Mouse (Mus musculus) forebrain, embryonic 13.5 days (tissue): Measurements from ENCODE around the gene Arhgap18. TPM values are rescaled to one million over a fixed set of nuclear protein-coding genes. Genes with fewer than 3 reads are reported as not detected.

ENCODE experiments used
- ATAC-seq: fragments of 200-750 bp; cut with Nextera tagmentation; 2 replicates; pipeline ENCODE4 v1.8.0; 2017
- H3K27ac ChIP-seq: fragments of 300-500 bp; sonication (generic); 2 replicates; pipeline ENCODE4 v1.5.1; 2015; ENCODE audit warnings: inconsistent platforms, mild to moderate bottlenecking, moderate library complexity
- H3K27me3 ChIP-seq: fragments of 300-500 bp; sonication (generic); 2 replicates; pipeline ENCODE4 v1.6.1; 2015; ENCODE audit warnings: mild to moderate bottlenecking, inconsistent platforms
- H3K36me3 ChIP-seq: fragments of 300-500 bp; sonication (generic); 2 replicates; pipeline ENCODE4 v1.6.1; 2015; ENCODE audit warnings: mild to moderate bottlenecking, inconsistent platforms; ENCODE audit not compliant: poor library complexity, severe bottlenecking
- H3K4me1 ChIP-seq: fragments of 300-500 bp; sonication (generic); 2 replicates; pipeline ENCODE4 v1.6.1; 2015; ENCODE audit warnings: inconsistent platforms
- H3K4me2 ChIP-seq: fragments of 300-500 bp; sonication (generic); 2 replicates; pipeline ENCODE4 v1.6.1; 2015; ENCODE audit warnings: inconsistent platforms, mild to moderate bottlenecking, moderate library complexity
- H3K4me3 ChIP-seq: fragments of 300-500 bp; sonication (generic); 2 replicates; pipeline ENCODE4 v1.5.1; 2015; ENCODE audit warnings: mild to moderate bottlenecking, inconsistent platforms
- H3K9ac ChIP-seq: fragments of 300-500 bp; sonication (generic); 2 replicates; pipeline ENCODE4 v1.6.1; 2015; ENCODE audit warnings: mild to moderate bottlenecking, inconsistent platforms
- H3K9me3 ChIP-seq: fragments of 300-500 bp; sonication (generic); replicated peaks from 2 replicates; pipeline ENCODE4 v1.6.1; 2016; ENCODE audit warnings: inconsistent platforms
- WGBS: fragments of 180-500 bp; shearing (Covaris S2); methylation state at CpG from one replicate; pipeline ENCODE4 v1.1.7; 2015; 5-methylcytosine and 5-hydroxymethylcytosine counted together
- polyA plus RNA-seq: library from polyadenylated mRNA; unstranded; fragments of >200 nt; fragmentation: Nextera tagmentation; extraction: Ambion mirVana; gene quantifications from 2 replicates; pipeline ENCODE4 v1.2.1, GENCODE M21; 2015

Gene Arhgap18
- polyA plus RNA-seq, 1 experiment from 2014 or later, result 20.3 TPM

DNA sequence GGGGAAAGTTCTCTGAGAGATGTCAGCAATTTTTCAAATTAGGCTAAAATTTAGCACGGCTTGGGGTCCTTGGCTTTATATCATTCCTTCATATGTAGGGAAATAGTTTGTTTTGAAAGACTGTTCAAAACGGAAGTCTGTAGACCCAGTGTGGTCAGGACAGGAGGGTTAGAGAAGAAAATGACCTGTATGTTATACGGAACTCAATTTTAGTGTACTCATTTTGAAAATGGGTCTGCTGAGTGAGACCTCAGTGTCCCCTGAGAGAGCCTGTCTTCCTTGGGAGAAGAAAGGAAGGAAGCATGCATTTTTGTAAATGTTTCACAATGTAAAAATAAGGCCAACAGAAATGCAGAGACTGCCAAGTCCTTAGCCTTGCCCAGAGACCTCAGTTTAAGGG is 38.6 kb downstream of the Arhgap18 start:
- Histone ChIP-seq H3K4me1 (peaks cover 1% of the 10 kb centered on the region; the same call in 1 of the 2 replicates), H3K27me3 (no peaks in the 10 kb centered on the region), H3K27ac (no peak overlapping the region), H3K4me2 (no peak overlapping the region), H3K9ac (no peak overlapping the region), H3K36me3 (no peaks in the 10 kb centered on the region), H3K4me3 (no peak overlapping the region), H3K9me3 (no peaks in the 10 kb centered on the region)
- 89% methylated on average over 3 of the region's 3 CpGs for WGBS
- ATAC-seq, result no peak

DNA sequence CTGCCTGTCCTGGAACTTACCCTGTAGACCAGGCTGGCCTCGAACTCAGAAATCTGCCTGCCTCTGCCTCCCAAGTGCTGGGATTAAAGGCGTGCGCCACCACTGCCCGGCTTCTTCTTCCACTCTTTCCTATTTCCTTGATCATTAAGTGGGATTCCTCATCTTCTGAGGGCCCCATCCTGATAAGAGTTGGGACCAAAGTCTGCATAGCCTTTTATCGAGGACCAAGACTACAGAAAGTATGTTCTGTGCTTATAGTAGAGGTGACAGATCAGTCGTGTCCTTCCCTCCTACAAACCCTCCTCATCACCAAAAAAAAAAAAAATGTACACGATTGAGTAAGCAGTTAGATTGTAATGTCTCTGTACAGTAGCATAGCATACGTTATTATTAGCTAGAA is 39.8 kb downstream of the Arhgap18 start:
- H3K9me3 ChIP-seq, result no peaks in the 10 kb centered on the region
- no peaks in the 10 kb centered on the region for H3K36me3 ChIP-seq
- no peak for ATAC-seq
- peaks cover 5% of the 10 kb centered on the region; the same call in 1 of the 2 replicates for H3K4me1 ChIP-seq
- H3K4me2 ChIP-seq, result no peak overlapping the region
- H3K27ac ChIP-seq, result no peak overlapping the region
- no peak overlapping the region for H3K4me3 ChIP-seq
- no peak overlapping the region for H3K9ac ChIP-seq
- 92% methylated on average over 8 of the region's 8 CpGs for WGBS
- H3K27me3 ChIP-seq, result no peaks in the 10 kb centered on the region

GRCm38 (mm10) chr10:26796432-26797286 is 43.4 kb downstream of the Arhgap18 start:
- no peaks in the 10 kb centered on the region for H3K36me3 ChIP-seq
- no peak overlapping the region for H3K9ac ChIP-seq
- peak; percentile 61 for ATAC-seq
- no peak overlapping the region for H3K27ac ChIP-seq
- no peaks in the 10 kb centered on the region for H3K27me3 ChIP-seq
- H3K4me3 ChIP-seq, result no peak overlapping the region
- WGBS, result 76% methylated on average over 10 of the region's 10 CpGs
- H3K4me2 ChIP-seq, result no peak overlapping the region
- peaks cover 5% of the 10 kb centered on the region; the same call in 1 of the 2 replicates for H3K4me1 ChIP-seq
- no peaks in the 10 kb centered on the region for H3K9me3 ChIP-seq

- peaks cover 5% of the 10 kb centered on the region; the same call in 1 of the 2 replicates for H3K4me1 ChIP-seq
- no peaks in the 10 kb centered on the region for H3K9me3 ChIP-seq
- no peaks in the 10 kb centered on the region for H3K27me3 ChIP-seq
- H3K4me3 ChIP-seq, result no peak overlapping the region
- 88% methylated on average over 7 of the region's 7 CpGs for WGBS
- no peak overlapping the region for H3K9ac ChIP-seq
- H3K36me3 ChIP-seq, result no peaks in the 10 kb centered on the region
- no peak overlapping the region for H3K27ac ChIP-seq
- H3K4me2 ChIP-seq, result no peak overlapping the region
- ATAC-seq, result no peak
These were observed 44.1 kb downstream of the Arhgap18 start for GRCm38 (mm10) chr10:26797287-26797672.

DNA sequence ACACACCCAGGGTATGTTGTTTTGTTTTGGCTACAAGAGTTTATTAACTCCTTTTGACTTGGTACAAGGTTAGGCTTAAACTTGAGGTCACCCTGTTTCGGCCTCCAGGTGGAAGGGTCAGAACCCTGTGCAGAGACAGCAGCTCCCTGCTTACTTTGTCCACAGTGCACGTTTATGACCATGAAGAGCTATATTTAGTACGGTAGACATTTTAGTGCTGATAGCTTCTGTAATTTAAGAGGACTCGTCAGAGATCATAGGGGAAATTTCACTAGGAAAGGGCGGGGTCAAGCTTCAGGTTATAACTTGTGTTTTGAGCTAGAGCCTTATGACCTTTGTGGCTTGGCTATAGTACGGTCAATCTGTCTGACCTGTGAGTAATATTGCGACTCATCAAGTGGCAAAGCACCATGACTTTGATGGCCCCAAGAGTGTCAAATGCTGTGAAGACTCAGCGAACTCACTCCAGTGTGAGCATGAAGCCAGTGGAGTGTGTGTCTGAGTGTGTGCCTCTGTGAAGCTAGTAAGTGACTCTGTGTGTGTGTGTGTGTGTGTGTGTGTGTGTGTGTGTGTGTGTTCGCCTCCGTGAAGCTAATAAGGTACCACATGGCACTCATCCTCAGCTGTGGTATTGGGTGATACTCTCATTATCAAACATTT is 45.7 kb downstream of the Arhgap18 start:
- ATAC-seq, result no peak
- no peak overlapping the region for H3K27ac ChIP-seq
- WGBS, result 92% methylated on average over 10 of the region's 10 CpGs
- no peaks in the 10 kb centered on the region for H3K9me3 ChIP-seq
- H3K27me3 ChIP-seq, result no peaks in the 10 kb centered on the region
- H3K4me1 ChIP-seq, result peaks cover 5% of the 10 kb centered on the region; the same call in 1 of the 2 replicates
- H3K4me3 ChIP-seq, result no peak overlapping the region
- H3K36me3 ChIP-seq, result no peaks in the 10 kb centered on the region
- no peak overlapping the region for H3K9ac ChIP-seq
- no peak overlapping the region for H3K4me2 ChIP-seq

GRCm38 (mm10) chr10:26799562-26800051 is 46.4 kb downstream of the Arhgap18 start:
- no peak overlapping the region for H3K4me2 ChIP-seq
- H3K27ac ChIP-seq, result no peak overlapping the region
- no peaks in the 10 kb centered on the region for H3K36me3 ChIP-seq
- no peak overlapping the region for H3K4me3 ChIP-seq
- ATAC-seq, result no peak
- no peaks in the 10 kb centered on the region for H3K9me3 ChIP-seq
- WGBS, result 57% methylated on average over 5 of the region's 5 CpGs
- H3K27me3 ChIP-seq, result no peaks in the 10 kb centered on the region
- peaks cover 5% of the 10 kb centered on the region; the same call in 1 of the 2 replicates for H3K4me1 ChIP-seq
- H3K9ac ChIP-seq, result no peak overlapping the region

DNA sequence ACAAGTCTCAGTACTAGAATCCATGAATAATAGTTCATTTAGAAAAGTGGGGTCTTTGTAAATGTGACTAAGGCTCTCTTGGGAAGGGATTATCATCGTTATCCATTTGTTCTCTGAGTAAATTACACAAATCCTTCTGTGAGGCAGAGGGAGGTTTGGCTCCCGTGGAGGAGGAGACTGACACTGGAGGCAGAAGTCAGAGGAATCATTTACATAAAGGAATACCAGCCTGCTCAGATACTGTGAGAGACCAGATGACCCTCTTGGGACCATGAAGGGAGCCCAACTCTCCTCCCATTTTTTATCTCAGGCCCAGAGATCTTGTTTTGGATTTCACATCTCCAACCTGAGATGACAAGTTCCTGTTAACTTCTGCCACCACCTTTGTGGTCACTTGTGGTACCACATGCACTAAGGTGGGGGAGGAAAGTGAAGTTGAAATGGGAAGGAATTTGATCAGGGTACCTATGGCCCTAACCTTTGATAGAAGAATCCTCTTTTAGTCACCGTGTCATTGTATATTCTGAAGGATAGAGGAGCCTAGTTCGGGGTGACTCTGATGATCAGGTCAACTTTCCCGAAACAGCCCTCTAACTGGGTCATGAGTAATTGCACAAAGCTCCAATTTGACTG is 51.2 kb downstream of the Arhgap18 start:
- no peaks in the 10 kb centered on the region for H3K36me3 ChIP-seq
- no peaks in the 10 kb centered on the region for H3K9me3 ChIP-seq
- H3K4me1 ChIP-seq, result peaks cover 5% of the 10 kb centered on the region; the same call in 1 of the 2 replicates
- no peak overlapping the region for H3K4me2 ChIP-seq
- no peak overlapping the region for H3K27ac ChIP-seq
- H3K27me3 ChIP-seq, result no peaks in the 10 kb centered on the region
- no peak overlapping the region for H3K9ac ChIP-seq
- peak; percentile 53; the same call in 1 of the 2 replicates for ATAC-seq
- H3K4me3 ChIP-seq, result no peak overlapping the region
- WGBS, result 45% methylated on average over 5 of the region's 5 CpGs

DNA sequence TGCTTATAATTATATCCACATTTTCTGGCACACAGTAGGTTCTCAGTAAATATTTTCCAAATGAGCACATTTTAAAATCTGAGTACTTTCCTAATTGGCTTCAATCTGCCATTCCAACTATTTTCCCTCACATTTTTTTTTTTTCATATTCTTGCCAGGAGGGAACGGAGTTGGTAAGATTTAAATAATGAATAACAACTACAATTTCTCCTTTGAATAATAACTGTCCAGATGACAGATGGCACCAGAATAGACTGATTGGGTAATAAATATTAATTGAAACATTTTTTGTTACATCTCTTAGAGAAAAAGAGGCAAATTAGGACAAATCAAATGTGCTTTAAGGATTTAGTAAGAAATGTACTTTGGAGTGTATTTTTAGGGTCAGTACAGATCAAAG is 51.8 kb downstream of the Arhgap18 start:
- H3K4me2 ChIP-seq, result no peak overlapping the region
- no peak overlapping the region for H3K9ac ChIP-seq
- no peak overlapping the region for H3K27ac ChIP-seq
- no peaks in the 10 kb centered on the region for H3K27me3 ChIP-seq
- no peak overlapping the region for H3K4me3 ChIP-seq
- H3K4me1 ChIP-seq, result peaks cover 5% of the 10 kb centered on the region; the same call in 1 of the 2 replicates
- 45% methylated on average over 1 of the region's 1 CpGs for WGBS
- peak; percentile 42; the same call in 1 of the 2 replicates for ATAC-seq
- no peaks in the 10 kb centered on the region for H3K9me3 ChIP-seq
- H3K36me3 ChIP-seq, result no peaks in the 10 kb centered on the region

DNA sequence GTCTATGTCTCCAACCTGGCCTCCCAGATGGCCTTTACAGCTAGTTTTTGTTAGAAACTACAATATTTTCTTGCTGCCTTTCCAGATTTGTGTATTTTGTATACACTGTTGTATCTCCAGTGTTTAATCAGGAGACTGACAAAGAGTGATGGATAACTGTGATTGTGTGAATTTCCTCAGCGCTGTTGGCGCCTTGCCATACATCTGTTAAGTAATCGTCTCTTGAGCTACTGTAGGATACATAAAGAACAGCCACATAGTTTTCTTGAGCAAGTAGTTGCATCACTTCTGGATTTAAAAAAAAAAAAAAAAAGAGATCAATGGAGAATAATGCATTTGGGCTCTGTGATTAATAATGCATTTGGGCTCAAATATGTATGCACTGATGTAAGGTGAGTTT is 52.9 kb downstream of the Arhgap18 start:
- Histone ChIP-seq H3K9me3 (no peaks in the 10 kb centered on the region), H3K36me3 (no peaks in the 10 kb centered on the region), H3K27me3 (no peaks in the 10 kb centered on the region), H3K27ac (0 out of 2 replicates have a peak overlapping the region, but pooled peaks have one; percentile 19), H3K4me1 (peaks cover 5% of the 10 kb centered on the region; the same call in 1 of the 2 replicates), H3K4me3 (no peak overlapping the region), H3K4me2 (no peak overlapping the region), H3K9ac (no peak overlapping the region)
- peak; percentile 55; the same call in 1 of the 2 replicates for ATAC-seq
- WGBS, result 62% methylated on average over 3 of the region's 3 CpGs

- ATAC-seq, result no peak
- Histone ChIP-seq H3K9ac (no peak overlapping the region), H3K4me3 (no peak overlapping the region), H3K27me3 (no peaks in the 10 kb centered on the region), H3K36me3 (no peaks in the 10 kb centered on the region), H3K4me1 (peaks cover 5% of the 10 kb centered on the region; the same call in 1 of the 2 replicates), H3K4me2 (no peak overlapping the region), H3K27ac (no peak overlapping the region), H3K9me3 (no peaks in the 10 kb centered on the region)
- 89% methylated on average over 7 of the region's 7 CpGs for WGBS
These were observed 56.8 kb downstream of the Arhgap18 start for GRCm38 (mm10) chr10:26810059-26810458.

DNA sequence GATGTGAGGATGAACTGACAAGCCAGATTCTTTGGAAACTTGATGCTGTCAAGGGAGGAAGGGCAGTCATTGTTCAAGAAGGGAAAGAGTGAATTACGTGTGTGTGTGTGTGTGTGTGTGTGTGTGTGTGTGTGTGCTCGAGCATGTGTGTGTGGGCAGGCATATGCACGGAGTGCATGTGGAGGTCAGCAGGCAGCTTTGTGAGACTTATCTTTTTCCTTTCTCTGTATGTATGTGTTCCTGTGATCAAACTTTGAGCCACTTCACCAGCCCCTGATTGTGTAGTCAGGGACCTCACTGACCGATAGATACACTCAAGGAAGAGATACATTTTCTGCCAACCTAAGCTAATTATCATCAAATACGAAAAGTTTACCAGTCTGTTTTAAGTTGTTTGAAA is 57.6 kb downstream of the Arhgap18 start:
- no peak overlapping the region for H3K4me2 ChIP-seq
- no peak overlapping the region for H3K27ac ChIP-seq
- no peaks in the 10 kb centered on the region for H3K36me3 ChIP-seq
- no peak overlapping the region for H3K9ac ChIP-seq
- WGBS, result 84% methylated on average over 5 of the region's 5 CpGs
- H3K4me3 ChIP-seq, result no peak overlapping the region
- no peaks in the 10 kb centered on the region for H3K27me3 ChIP-seq
- H3K4me1 ChIP-seq, result peaks cover 4% of the 10 kb centered on the region; the same call in 1 of the 2 replicates
- ATAC-seq, result no peak
- no peaks in the 10 kb centered on the region for H3K9me3 ChIP-seq

- Histone ChIP-seq H3K9ac (no peak overlapping the region), H3K27me3 (no peaks in the 10 kb centered on the region), H3K4me1 (no peaks in the 10 kb centered on the region), H3K27ac (no peak overlapping the region), H3K4me3 (no peak overlapping the region), H3K4me2 (no peak overlapping the region), H3K36me3 (no peaks in the 10 kb centered on the region), H3K9me3 (no peaks in the 10 kb centered on the region)
- no peak for ATAC-seq
- WGBS, result 85% methylated on average over 4 of the region's 4 CpGs
These were observed 58.1 kb downstream of the Arhgap18 start for GRCm38 (mm10) chr10:26811342-26811741.
